Mouse (Mus musculus) spleen, adult 12 weeks (tissue): Measurements from ENCODE around the gene 0610030E20Rik.

Source experiments
- DNase-seq: peaks from one replicate; pipeline ENCODE4 v3.0.0; 2022; ENCODE audit warnings: low spot score

0610030E20Rik gene

DNA sequence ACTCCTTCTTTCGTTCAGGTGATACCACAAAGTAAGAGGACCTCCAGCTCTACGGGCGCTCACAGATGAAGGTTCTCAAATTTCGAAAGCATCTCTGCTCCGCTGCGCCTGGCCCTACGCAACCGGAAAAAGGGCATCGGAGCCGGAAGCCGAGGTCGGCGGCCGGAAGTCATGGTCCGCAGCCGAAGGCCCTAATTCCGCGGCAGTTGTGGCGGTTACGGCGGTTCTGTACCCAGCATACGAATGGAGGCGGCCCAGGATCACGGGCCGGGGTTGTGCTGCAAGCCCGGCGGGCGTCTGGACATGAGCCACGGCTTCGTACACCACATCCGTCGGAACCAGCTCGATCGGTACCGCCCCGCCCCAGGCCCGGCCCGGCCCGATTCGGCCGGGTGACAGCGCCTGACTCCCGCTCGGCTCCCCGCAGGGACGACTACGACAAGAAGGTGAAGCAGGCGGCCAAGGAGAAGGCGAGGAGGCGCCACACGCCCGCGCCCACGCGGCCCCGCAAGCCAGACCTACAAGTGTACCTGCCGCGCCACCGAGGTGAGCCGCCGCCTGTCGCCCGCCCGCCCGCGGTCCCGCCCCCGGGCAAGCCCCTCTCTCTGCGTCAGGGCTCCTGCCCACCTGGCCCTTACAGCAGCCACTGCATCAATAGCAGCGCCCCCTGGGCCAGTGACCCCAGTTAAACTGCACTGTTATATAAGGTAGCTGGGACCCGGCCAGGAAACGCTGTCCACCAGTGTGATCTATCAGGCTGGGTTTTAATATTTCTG, at the start of gene 0610030E20Rik:
0610030E20Rik (plus strand) TSS at position 152 of the 776 bp plus-strand sequence.
- DNase-seq: peak; percentile 67

DNA sequence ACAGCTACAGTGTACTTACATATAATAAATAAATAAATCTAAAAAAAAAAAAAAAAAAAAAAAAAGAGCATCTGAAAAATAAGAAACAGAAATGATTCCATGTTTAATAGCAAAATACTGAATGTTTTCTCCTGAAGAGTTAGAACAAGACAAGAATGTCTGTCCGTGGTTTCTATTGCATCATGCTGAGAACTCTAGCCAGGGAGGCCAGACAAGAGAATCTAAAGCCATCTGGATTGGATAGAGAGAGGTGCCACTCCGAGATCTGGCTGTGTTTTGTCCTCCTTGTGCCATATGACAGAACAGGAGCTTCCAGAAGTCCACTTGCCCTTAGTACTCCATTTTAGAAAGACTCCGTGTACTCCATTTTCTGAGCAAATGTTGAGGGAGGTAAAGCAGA, 49.3 kb upstream of the 0610030E20Rik start:
- DNase-seq: no peak

DNA sequence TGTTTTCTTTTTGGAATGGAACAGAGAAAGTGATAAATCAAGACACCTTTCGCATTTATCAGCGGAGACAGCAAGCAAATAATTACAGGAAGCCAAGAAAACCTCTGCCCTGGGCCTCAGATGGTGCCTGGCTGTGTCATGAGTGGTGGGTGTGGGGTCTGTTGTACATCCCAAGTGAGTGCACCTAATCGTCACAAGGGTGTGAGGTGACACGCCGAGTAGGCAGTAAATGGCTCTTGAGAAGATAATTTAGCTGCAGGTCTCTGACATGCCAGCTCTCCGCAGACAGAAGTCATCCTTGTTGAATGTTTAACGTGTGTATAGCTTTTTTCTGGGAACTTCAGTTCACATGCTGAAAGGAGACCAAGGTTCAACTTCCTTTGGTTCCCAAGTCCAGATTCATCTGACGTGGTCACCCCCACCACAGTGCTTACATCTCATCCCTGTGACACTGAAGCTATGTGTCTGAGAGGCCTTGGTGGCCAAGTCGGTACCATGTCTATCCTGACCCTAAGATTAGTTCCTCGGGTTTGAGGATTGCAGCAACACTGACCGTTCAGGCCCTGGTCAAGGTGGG, 44.7 kb upstream of the 0610030E20Rik start:
- DNase-seq: no peak

DNA sequence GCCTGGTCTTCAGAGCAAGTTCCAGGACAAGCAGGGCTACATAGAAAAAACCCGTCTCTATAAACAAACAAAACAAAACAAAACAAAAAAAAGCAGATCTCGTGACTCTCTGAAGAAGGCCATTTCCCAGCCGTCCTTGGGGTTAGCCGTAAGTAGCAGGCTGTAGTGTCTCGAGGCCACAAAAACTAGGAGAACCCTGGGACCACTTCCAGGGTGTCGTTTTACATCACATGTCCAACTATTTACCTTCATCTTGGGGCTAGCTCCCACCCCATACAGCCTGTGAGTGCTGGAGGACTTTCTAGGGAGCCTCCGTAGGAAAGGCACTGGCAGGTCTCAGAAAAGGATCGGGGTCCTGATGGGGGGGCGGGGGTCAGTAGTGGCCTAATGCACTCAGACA, 43.6 kb upstream of the 0610030E20Rik start:
- DNase-seq: no peak

DNA sequence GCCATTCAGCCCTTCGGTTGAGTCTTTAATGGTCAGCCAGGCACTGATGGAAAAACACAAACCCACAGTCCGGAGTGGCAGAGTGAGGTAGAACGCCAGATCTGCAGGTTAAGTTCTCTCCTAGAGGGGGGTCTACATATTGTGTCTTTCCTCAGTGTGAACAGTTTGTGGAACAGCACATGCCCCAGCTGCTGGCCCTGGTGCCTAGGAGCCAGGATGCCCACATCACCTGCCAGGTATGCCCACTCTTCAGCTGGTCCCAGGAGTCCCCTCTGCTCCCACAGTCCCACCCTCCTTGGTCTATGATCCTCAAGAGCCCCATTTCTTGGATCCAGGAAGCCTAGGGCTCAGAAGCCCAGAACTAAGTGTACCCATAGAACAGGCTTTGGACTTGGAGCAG, 34.9 kb upstream of the 0610030E20Rik start:
- DNase-seq: no peak

DNA sequence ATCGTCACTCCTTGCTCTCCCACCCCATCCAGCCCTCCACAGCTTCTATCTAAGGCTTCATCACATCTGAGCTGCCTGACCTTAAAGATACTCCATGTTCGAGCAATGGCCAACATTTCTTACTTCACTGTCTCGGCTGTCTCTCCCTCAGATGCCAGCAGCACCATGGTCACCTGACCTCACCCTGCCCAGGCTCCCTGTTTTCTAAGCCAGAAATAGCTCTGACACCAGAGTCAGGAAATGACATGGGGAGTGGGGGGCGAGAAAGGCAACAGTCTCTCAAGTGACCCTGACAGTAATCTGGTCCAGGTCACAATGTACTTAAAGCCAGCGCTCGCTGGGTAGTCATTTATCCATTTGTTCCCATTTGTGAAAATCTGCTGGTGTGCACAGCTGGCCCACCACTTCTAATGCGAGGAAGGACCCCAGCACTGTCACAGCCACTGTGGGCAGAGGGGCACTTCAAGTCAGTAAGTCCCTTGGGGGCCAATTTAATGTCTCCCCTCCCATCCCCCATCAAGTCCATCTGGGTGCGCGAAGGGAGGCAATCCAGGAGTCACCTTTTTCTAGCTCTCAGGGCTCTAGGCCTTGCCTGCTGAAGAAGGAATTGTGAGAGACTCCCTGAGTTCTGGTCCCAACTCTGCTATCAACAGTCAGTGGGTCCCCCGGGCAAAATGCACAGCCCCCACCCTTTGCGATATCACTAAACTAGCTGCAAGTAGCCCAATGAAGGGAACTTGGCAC, 33.8 kb upstream of the 0610030E20Rik start:
- no peak for DNase-seq

DNA sequence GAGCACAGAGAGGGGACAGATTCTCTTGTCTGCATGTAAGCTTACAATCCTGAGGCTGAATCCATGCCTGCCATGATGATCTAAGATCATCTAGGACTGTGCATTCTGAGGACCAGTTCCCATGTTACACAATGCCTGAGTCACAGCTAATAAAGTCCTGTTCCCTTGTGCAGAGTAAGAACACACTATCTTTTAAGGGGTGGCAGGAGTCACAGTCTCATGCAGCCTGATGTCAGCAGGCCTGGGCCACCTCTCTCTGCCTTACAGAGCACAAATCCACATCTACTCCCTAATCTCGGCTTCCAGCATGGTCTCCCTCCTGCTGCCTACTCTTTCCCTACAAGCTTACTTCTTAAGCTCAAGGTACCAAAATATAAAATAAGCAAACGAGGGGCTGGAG, 31.7 kb upstream of the 0610030E20Rik start:
- DNase-seq: no peak

DNA sequence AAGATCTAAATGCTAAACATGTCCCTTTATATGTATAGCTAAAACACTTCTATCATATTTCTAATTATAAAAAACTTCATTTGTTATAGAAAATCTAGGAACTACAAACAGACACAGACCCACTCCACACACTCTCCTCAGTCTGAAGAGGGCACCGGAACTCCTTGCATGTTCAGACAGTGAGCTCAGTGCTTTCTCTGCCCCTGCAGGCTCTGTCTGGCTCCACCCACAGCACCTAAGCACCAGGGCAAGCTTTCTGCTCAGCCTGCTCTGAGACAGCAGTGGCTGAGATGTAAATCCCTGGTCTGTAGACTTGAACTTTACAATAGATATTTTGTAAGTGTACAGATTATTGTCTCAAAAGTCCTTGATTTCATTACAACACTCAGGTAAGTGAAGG, 31.1 kb upstream of the 0610030E20Rik start:
- DNase-seq: no peak

DNA sequence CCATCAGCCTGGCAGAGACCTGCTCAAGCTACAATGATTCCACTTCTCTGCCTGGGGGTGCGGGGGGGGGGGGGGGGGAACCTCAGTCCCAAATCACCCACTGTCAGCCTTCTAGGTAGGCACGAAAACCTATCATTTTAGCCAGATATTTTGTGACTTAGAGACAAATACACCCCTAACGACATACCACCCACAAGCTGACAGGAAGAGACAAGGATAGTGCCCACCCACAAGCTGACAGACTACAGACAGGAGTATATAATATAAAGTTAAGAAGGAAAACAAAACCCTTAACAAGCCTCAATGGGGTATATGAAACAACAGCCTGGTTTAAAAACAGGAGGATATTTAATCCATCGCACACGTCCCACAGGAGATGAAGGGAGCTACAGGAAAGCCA, 28.7 kb upstream of the 0610030E20Rik start:
- no peak for DNase-seq

DNA sequence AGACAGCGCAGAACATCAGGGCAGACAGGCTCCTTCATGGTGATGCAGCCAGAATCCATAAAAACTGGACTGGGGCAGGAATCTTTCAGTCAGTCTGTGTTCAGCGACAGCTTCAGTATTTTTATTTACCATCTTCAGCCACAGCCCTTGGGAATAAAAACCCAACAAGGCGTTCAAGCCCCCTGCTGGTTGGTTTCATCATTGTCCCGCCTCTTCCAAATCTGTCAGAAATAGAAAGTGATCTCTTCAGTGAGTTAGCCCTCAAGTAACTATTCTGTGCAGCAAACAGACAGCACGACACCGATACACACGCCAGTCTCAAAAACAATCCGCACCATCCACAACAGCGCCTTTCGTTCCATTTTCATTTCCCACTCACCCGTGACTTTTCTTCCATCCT, 28.1 kb upstream of the 0610030E20Rik start:
- DNase-seq: peak; percentile 14

DNA sequence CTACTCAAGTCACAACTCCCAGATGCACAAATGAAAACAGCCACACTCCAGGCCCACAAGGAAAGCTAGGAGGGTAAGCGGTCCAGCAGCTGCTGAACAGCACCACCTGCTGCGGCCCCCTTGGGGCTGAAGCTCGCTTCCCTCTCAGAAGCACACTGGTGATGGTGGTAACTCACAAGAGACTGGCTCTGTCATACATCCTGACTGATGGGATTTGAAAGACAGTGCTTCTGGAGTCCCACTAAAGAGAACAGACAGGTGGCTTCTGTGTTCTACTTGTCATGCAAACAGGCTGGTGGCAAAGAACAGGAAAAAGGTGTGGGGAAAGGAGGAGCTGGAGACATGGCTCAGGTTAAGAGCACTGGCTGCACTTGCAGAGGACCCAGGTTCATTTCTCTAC, 24.2 kb upstream of the 0610030E20Rik start:
- DNase-seq: no peak

DNA sequence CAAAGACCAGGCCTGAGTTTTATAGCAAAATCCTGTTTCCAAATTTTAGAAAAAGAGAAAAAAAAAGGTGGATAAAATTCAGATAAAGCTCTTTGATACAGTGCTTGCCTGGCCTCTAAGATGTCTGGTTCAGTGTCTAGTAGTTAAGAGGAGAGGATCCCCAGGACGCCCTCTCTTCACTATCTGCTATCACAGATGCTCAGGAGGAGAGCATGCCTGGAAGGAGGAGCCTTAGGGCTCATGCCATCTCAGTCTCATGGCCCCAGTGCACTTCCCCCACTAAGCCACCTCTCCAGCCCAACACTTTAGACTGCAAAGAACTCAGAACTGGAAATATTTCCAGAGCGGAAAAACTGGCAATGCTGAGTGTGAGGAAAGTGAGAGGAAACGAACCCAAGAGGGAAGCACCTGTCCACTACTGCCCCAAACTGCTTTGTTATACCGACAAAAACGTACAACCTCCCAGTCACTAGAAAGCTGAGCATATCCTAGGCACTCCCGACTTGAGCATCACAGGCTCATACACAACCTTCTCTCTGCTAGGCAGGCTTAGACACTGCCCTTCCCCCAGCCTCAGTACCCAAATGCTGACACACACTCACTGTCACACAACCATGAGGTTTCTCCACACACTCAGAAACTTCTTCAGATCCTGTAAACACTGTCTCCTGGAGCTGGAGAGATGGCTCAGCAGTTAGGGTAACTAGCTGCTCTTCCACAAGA, 23.2 kb upstream of the 0610030E20Rik start:
- DNase-seq: no peak

DNA sequence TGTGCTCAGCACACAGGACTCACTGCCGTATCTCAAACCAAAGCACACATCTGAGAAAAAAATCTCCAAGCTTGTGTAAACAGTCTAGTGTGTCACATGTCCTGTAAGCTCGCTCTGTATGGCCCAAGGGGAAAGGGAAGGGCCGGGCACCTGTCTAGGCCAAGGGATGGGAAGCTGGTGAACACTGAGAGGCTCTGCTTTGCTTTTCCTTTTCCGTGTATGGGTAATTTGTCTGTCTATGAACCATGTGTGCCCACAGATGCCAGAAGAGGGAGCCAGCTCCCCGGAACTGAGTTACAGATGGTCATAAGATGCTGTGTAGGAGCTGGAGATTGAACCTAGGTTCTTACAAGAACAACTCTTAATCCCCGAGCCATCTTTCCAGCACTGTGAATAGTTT, 20.8 kb upstream of the 0610030E20Rik start:
- no peak for DNase-seq

DNA sequence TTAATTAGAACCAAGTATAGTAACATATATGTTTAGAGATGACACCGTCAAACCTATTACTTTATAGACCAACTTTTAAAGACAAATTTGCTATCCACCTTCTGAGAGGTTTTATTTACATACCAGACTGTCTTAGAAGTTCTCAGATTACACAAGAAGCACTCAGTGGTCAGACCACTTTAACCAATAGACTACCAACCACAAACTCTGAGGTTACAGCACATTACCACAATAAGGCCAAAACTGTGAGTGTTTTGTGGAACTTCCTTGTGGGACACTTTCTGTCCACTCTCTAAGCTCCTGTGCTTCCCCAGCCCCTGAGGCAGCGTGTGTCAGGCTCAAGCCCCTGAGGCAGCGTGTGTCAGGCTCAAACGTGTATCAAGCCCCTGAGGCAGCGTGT, 18.1 kb upstream of the 0610030E20Rik start:
- DNase-seq: no peak

DNA sequence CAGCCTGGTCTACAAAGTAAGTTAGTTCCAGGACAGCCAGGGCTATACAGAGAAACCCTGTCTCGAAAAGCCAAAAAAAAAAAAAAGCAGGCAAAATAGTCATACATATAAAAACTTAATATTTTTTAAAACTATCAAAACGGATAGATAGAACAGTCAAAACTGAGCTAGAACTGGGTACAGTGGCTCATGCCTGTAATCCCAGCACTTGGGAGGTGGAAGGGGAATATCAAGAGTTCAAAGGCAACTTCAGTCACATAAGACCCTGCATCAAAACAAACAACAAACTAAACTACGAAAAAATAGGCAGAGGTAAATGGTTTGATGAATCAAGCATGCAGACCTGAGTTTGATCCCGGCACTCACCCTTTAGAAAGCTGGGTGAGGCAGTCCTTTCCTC, 17.0 kb upstream of the 0610030E20Rik start:
- DNase-seq: no peak

DNA sequence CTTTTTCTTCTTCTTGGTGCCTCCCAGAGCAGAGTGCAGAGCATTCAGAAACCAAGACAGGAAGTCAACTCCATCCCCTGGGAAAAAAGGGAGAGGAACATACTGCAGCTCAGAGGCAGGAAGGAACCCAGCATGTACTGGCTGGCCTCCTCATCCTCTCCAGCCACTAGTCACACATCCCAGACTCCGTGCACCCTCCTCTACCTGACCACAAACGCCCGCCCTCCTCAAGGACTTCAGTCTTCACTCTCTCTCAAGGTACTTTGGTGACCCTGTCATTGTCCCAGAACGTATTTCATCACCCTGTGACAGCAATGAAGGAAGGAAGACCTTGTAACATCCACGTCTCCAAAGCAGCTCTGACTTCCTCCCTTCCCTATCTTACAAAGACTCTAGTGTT, 14.0 kb upstream of the 0610030E20Rik start:
- DNase-seq: no peak

DNA sequence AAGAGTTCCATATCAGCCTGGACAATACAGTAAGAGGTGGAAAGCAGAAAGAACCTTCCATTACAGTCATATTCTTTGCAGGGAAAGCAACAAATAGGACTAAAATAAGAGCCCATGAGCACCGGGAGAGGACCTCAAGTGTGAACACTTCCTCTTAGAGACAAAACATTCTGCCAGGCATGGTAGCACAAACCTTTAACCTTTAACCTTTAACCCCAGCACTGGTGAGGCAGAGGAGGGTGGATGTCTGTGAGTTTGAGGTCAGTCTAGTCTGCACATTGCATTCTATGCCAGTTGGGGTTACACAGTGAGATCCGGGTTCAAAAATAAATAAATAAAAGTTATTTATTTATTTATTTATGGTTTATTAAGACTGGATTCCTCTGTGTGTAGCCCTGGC, 6.6 kb upstream of the 0610030E20Rik start:
- DNase-seq: no peak

DNA sequence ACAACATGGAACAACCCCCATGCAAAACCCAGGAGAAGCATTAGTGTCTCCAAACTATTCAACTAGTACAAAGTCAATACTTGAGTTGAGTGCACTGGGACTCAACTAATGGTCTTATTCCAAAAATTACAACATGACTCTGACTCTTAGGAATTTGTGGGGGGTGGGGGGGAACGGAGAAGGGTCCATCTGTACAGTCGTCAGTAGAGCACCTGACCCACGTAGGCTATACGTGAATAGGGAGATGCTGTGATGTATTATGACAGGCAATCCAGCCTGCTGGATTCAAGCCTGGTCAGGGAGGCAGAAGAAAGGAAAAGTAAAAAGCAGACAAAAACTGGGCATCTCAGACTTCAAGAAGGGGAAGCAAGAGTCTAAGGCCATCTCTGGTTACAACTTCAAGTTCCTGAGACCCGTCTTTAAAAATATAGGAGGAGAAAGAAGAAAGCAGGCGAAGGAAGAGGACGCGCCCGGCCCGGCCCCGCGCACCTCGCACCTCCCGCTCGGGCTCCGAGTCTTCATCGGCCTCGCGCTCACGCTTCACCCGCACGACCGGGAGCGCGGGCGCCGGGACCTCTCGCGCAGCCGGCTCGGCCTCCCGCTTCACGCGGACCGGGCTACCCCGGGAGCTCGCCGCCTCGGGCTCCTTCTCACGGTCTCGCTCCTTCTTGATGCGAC, 2.6 kb upstream of the 0610030E20Rik start:
- DNase-seq: no peak

DNA sequence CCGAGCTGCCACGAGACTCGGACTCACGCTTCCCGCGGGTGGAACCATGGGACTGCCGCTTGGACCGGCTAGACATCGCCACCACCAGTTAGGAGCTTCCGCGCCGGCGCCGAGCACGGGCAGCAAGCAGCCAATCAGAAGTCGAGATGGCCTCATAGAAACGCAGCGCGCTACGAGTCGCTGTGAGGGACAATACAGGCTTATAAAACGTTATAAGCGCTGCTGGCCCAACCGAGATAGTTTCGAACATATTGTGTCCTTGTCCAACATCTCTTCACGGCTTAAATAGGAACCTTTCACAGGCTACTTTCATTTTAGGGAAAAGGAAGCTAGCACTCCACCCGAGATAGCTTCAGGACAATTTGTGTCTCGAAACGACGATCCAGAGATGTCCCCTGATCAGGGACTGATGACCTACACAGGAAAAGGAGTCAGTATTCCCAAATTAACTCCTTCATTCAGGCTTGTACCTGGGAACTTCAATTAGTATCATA, 2.0 kb upstream of the 0610030E20Rik start, which contains the start of gene Usp39:
Usp39 (minus strand) TSS at position 111 of the 494 bp plus-strand sequence.
- peak; percentile 86 for DNase-seq

DNA sequence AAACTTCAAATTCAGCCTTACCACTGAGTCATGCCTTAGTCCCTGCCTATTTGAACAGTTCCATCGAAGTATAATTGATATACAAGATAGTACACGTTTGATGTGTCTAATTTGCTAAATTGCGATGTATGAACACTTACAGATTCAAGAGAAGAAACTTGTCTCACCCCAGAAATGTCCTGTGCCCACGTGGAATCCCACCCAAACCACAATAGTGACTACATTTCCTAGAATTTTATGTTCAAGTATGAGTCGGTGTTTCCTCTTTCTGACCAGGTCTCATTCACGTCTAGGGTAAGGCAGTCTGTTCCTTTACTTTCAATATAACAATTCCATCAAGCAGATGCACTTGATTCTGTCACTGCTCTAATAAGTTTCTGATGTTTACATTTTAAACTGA, 1.5 kb upstream of the 0610030E20Rik start:
- DNase-seq: no peak

DNA sequence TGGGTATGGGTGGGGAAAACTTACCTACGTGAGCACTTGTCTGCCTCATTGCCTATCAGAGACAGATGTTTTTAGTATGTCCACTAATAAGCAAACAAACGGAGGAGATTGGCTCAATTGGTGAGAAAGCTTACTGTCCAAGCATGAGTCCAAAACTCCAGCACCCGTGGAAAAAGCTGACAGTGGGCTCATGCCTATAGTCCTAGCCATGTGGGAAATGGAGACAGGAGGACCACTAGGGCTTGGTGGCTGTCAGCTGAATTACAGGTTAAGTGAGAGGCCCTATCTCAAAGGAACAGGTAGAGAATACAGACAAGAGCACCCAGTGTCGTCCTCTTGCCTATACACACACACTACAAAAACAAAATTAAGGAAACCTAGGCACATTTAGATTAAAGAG, 856 bp upstream of the 0610030E20Rik start:
- DNase-seq: no peak

DNA sequence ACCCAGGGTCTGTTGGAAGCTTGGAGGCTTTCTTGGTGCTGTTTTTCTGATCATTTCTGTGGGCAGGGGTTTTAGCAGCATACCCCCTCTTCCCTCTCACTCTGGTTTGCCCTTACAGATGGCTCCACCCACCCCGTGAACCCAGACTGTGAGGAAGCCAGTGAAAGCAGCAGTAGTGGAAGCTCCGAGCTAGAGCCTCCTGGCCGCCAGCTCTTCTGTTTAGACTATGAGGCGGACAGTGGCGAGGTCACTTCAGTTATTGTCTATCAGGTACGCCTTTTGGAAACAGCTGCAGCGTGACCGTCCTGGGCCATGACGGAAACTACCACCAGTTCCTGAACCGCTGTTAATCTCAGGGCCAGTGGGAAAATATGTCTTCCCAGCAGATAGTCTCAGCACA, 1.3 kb downstream of the 0610030E20Rik start:
- DNase-seq: no peak
